Mouse (Mus musculus) midbrain, embryonic 13.5 days (tissue): Measurements from ENCODE around the gene Exosc1. TPM values are rescaled to one million over a fixed set of nuclear protein-coding genes. Genes with fewer than 3 reads are reported as not detected.

Experiments
- ATAC-seq: fragments of 200-750 bp; cut with Nextera tagmentation; 2 replicates; pipeline ENCODE4 v1.8.0; 2017; ENCODE audit warnings: mild to moderate bottlenecking, moderate TSS enrichment, moderate library complexity
- H3K27ac ChIP-seq: fragments of 300-500 bp; sonication (generic); 2 replicates; pipeline ENCODE4 v1.5.1; 2015; ENCODE audit warnings: inconsistent platforms, mild to moderate bottlenecking, moderate library complexity
- H3K27me3 ChIP-seq: fragments of 300-500 bp; sonication (generic); 2 replicates; pipeline ENCODE4 v1.6.1; 2015; ENCODE audit warnings: mild to moderate bottlenecking, inconsistent platforms
- H3K36me3 ChIP-seq: fragments of 300-500 bp; sonication (generic); 2 replicates; pipeline ENCODE4 v1.6.1; 2015; ENCODE audit warnings: mild to moderate bottlenecking, inconsistent platforms
- H3K4me1 ChIP-seq: fragments of 300-500 bp; sonication (generic); replicated peaks from 2 replicates; pipeline ENCODE4 v1.6.1; 2015; ENCODE audit warnings: inconsistent platforms
- H3K4me2 ChIP-seq: fragments of 300-500 bp; sonication (generic); replicated peaks from 2 replicates; pipeline ENCODE4 v1.6.1; 2015; ENCODE audit warnings: moderate library complexity, mild to moderate bottlenecking, inconsistent platforms
- H3K4me3 ChIP-seq: fragments of 300-500 bp; sonication (generic); replicated peaks from 2 replicates; pipeline ENCODE4 v1.5.1; 2015; ENCODE audit warnings: mild to moderate bottlenecking, inconsistent platforms
- H3K9ac ChIP-seq: fragments of 300-500 bp; sonication (generic); replicated peaks from 2 replicates; pipeline ENCODE4 v1.6.1; 2015; ENCODE audit warnings: mild to moderate bottlenecking, inconsistent platforms
- H3K9me3 ChIP-seq: fragments of 300-500 bp; sonication (generic); 2 replicates; pipeline ENCODE4 v1.6.1; 2016; ENCODE audit warnings: mild to moderate bottlenecking, inconsistent platforms
- WGBS: fragments of 180-500 bp; shearing (Covaris S2); methylation state at CpG from one replicate; pipeline ENCODE4 v1.1.7; 2015; 5-methylcytosine and 5-hydroxymethylcytosine counted together
- polyA plus RNA-seq: library from polyadenylated mRNA; unstranded; fragments of >200 nt; fragmentation: Nextera tagmentation; extraction: Ambion mirVana; gene quantifications from 2 replicates; pipeline ENCODE4 v1.2.1, GENCODE M21; 2015

Exosc1 gene
- polyA plus RNA-seq, 1 experiment from 2014 or later: 70.0 TPM

DNA sequence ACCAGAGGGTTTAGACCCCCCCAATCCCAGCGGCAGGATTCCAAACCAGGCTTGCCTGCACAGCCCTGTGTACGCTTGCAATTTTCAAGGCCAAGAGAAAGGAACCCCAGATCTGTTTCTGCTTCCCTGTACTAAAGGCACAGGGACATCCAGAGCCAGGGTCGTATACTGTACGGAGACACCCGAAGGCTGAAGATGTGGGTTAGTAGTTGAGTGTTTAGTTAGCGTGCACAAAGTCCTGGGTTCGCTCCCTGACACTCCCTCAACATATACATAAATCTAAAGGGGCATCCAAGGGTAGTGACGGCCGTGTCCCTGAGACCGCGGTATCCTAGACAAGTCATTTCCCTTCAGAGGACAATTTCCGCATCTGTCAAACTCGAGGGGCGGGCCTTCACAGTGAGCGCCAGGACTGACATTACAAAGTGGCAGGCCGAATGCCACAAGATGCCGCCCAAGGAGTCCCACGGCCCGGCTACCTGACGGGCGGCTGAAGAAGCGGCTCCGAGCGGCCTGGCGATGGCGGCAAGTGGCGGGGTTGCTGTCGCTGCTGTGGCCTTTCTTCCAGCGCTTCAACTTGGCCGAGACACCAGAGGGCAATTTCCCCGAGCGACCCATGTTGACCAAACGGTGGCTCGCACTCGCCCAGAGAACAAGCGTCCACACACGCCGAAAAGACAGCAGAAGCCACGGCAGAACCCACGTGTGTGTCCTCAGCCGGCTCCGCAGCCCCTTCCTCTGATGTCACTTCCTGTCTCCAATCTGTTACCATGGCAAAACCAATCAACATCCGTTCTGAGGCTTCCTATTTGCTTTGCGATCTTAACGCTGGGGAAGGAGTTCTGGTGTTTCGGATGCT is 37.5 kb downstream of the Exosc1 start, which contains the start of gene Rrp12:
Gene Rrp12, minus strand, starts transcription at position 714 of the 859 bp plus-strand sequence.
- peak; percentile 96 for ATAC-seq
- H3K27ac ChIP-seq: no peak within 1 kb of the TSS
- peaks cover 12% of the 10 kb centered on the region for H3K36me3 ChIP-seq
- peak within 1 kb of the TSS; percentile 70 for H3K4me3 ChIP-seq
- no peaks in the 10 kb centered on the region for H3K9me3 ChIP-seq
- 1% methylated on average over 46 of the region's 46 CpGs for WGBS
- H3K27me3 ChIP-seq: no peaks in the 10 kb centered on the region
- H3K9ac ChIP-seq: peak within 1 kb of the TSS; percentile 67
- peaks cover 19% of the 10 kb centered on the region for H3K4me1 ChIP-seq
- peak within 1 kb of the TSS; percentile 83 for H3K4me2 ChIP-seq

DNA sequence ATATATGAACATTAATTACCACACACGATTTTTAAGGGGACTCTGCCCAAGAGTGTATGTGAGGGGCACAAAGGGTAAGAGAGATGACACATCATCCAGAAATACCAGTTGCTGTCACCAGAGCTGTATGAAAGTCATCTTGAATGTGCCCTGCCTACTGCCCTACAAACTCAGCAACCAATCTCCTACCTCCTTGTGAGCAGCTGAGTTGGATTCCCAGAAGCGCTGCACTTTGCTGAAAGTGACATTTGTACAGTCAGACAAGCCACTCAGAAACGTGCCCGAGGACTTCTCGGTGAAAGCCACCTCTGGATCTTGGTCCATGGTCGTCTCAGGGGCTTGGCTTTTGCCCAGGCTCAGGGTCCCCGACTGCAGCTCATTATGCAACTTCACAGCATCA is 38.3 kb downstream of the Exosc1 start:
- H3K27me3 ChIP-seq: no peaks in the 10 kb centered on the region
- H3K9ac ChIP-seq: peak overlapping the region; percentile 67
- WGBS: 55% methylated on average over 7 of the region's 7 CpGs

DNA sequence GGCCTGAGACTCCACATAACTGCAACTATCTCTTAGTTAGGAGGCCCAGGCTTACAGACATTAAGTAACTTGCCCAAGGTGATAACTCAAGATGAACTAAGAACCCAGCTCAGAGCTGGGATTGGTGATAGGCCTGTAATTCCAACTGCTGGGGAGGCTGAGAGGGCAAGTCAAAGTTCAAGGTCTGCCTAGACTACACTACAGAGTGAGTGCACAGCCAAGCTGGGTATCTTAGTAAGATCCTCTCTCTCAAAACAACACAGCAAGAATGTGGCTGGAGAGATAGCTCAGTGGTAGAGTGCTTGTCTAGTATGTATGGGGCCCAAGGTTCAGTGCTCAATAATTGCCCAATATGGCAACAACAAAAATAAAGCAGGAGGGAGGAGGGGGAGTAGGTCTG is 45.0 kb downstream of the Exosc1 start:
- Histone ChIP-seq H3K4me2 (no peak overlapping the region), H3K27me3 (no peaks in the 10 kb centered on the region), H3K4me1 (no peaks in the 10 kb centered on the region), H3K9me3 (no peaks in the 10 kb centered on the region), H3K27ac (no peak overlapping the region), H3K4me3 (no peak overlapping the region), H3K36me3 (peaks cover 83% of the 10 kb centered on the region), H3K9ac (no peak overlapping the region)
- ATAC-seq: no peak

More for the DNA sequence above, 38.3 kb downstream of the Exosc1 start:
- ATAC-seq: no peak
- H3K4me1 ChIP-seq: peaks cover 19% of the 10 kb centered on the region
- no peak overlapping the region for H3K27ac ChIP-seq
- H3K4me3 ChIP-seq: peak overlapping the region; percentile 70
- H3K9me3 ChIP-seq: no peaks in the 10 kb centered on the region
- H3K36me3 ChIP-seq: peaks cover 19% of the 10 kb centered on the region
- peak overlapping the region; percentile 83 for H3K4me2 ChIP-seq

DNA sequence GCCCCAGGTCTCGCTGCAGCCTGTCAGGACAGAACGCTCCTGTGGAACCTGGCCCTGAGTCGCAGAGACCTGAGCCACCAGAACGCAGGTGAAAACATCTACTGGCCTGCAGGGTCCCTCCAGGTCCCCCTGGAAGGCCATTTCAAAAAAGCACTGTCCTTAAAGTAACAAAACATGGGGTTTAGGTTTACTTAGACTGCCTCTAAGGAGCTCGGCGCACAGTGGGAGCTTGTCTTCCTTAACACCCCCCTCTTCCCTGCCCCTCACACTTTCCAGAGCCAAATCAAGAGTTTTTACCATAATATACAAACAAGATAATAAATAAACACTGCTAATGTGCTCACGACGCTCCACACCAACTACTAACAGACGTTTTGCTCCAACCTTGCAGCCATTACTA is 49.3 kb downstream of the Exosc1 start:
- Histone ChIP-seq H3K4me1 (no peaks in the 10 kb centered on the region), H3K4me2 (no peak overlapping the region), H3K36me3 (peaks cover 81% of the 10 kb centered on the region), H3K27ac (no peak overlapping the region), H3K4me3 (no peak overlapping the region), H3K27me3 (no peaks in the 10 kb centered on the region), H3K9me3 (no peaks in the 10 kb centered on the region), H3K9ac (no peak overlapping the region)
- WGBS: 96% methylated on average over 9 of the region's 9 CpGs
- ATAC-seq: no peak

DNA sequence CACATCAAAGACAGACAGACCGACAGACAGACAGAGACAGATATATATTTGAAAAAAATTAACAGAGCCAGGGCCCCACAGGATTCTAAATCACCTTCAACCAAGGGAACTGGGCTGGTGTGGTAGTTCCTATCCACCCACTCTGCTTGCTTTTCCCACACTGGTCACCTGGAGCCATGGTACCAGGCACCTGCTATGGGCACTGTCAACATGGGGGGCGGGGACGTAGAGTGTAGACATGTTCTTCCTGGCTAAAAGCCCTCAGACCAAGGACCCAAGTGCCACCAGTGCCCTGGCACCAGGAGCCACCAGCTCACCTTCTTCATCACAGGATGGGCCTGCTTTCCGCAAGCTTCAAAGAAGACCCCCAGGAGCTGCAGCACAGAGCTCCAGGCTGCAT is 51.4 kb downstream of the Exosc1 start:
- 98% methylated on average over 4 of the region's 4 CpGs for WGBS
- Histone ChIP-seq H3K9ac (no peak overlapping the region), H3K36me3 (peaks cover 72% of the 10 kb centered on the region), H3K9me3 (no peaks in the 10 kb centered on the region), H3K4me3 (no peak overlapping the region), H3K27me3 (no peaks in the 10 kb centered on the region), H3K4me2 (no peak overlapping the region), H3K27ac (no peak overlapping the region), H3K4me1 (no peaks in the 10 kb centered on the region)
- no peak for ATAC-seq

DNA sequence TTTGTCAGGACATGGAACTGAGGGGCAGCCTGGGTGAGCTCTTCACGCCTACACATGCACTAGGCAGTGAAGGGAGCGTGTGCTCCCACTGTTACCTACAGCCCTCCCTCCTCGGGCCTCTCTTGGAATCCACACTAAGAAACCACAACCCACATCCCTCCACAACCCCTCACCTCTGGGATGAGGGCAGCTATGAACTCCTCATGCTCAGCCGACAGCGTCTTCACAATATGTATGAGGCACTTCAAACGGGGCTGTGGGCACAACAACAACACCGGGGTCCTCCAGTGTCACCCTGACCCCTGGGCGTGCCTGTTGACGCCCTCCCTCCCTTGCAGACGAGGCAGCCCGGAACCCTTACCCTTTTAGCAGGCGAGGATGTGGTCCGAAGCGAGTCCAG is 58.9 kb downstream of the Exosc1 start:
- ATAC-seq: no peak
- Histone ChIP-seq H3K4me3 (no peak overlapping the region), H3K9ac (no peak overlapping the region), H3K4me2 (no peak overlapping the region), H3K36me3 (peaks cover 82% of the 10 kb centered on the region), H3K27ac (no peak overlapping the region), H3K4me1 (no peaks in the 10 kb centered on the region), H3K27me3 (no peaks in the 10 kb centered on the region), H3K9me3 (no peaks in the 10 kb centered on the region)
- 95% methylated on average over 14 of the region's 14 CpGs for WGBS

Other genes with a start within 250 kb of the Exosc1 start
- 13.2 and 23.8 TPM in 2 replicates for gene Slit1, start 189.8 kb downstream of the Exosc1 start, polyA plus RNA-seq
- 11.0 and 11.6 TPM in 2 replicates for gene Arhgap19, start 131.4 kb downstream of the Exosc1 start, polyA plus RNA-seq
- 26.2 and 29.0 TPM in 2 replicates for gene Frat1, start 103.5 kb downstream of the Exosc1 start, polyA plus RNA-seq
- 7.6 and 10.4 TPM in 2 replicates for gene Frat2, start 85.3 kb downstream of the Exosc1 start, polyA plus RNA-seq
- gene Rrp12, start 37.2 kb downstream of the Exosc1 start, polyA plus RNA-seq: 14.6 and 15.7 TPM in 2 replicates
- 445 and 453 TPM in 2 replicates for gene Pgam1, start 21.5 kb downstream of the Exosc1 start, polyA plus RNA-seq
- gene Zdhhc16, start 57 bp upstream of the Exosc1 start, polyA plus RNA-seq: 86.1 and 87.6 TPM in 2 replicates
- 32.4 and 34.8 TPM in 2 replicates for gene Mms19, start 47.7 kb upstream of the Exosc1 start, polyA plus RNA-seq
- gene Ubtd1, start 48.3 kb upstream of the Exosc1 start, polyA plus RNA-seq: 6.4 and 7.3 TPM in 2 replicates
- 0.19 and 0.31 TPM in 2 replicates for gene Ankrd2, start 102.6 kb upstream of the Exosc1 start, polyA plus RNA-seq
- 0.58 and 0.89 TPM in 2 replicates for gene Hoga1, start 112.2 kb upstream of the Exosc1 start, polyA plus RNA-seq
- not detected in 2 replicates for gene 4933411K16Rik, start 118.8 kb upstream of the Exosc1 start, polyA plus RNA-seq
- gene Morn4, start 152.9 kb upstream of the Exosc1 start, polyA plus RNA-seq: 128 TPM in 2 replicates
- gene Pi4k2a, start 157.0 kb upstream of the Exosc1 start, polyA plus RNA-seq: 23.6 and 29.9 TPM in 2 replicates
- 4.9 and 5.1 TPM in 2 replicates for gene Avpi1, start 195.6 kb upstream of the Exosc1 start, polyA plus RNA-seq
- 1.1 and 1.7 TPM in 2 replicates for gene Marveld1, start 214.0 kb upstream of the Exosc1 start, polyA plus RNA-seq
- gene Zfyve27, start 230.5 kb upstream of the Exosc1 start, polyA plus RNA-seq: 55.8 and 57.6 TPM in 2 replicates